Mouse (Mus musculus) heart, adult 18-20 months (tissue): Measurements from ENCODE around the gene Lhfp. TPM values are rescaled to one million over a fixed set of nuclear protein-coding genes. Genes with fewer than 3 reads are reported as not detected.
A peak's percentile ranks its signal among the peaks of the same experiment; 100 is the strongest.

Experiments used
- DNase-seq, 2 experiments: peaks; one replicate each; pipeline ENCODE4 v3.0.0; 2021 to 2022; ENCODE audit warnings: mixed read lengths in 1 of 2
- long read RNA-seq, 2 experiments: library from polyadenylated mRNA; stranded (forward); transcript quantifications; one replicate each; pipeline ENCODE4 v2.0.0; 2021
- total RNA-seq, 2 experiments: library from RNA; stranded (reverse); gene quantifications; 2 replicates each; pipeline ENCODE4 v1.2.3; 2021

The Lhfp gene
- total RNA-seq, result 10 to 100 TPM; 42.5 to 44.2 TPM
- long read RNA-seq, experiment 1, transcript Lhfp-201 (4 exons, 2,108 nt), result major isoform, 56 of 66 reads
- long read RNA-seq, experiment 1, partial matches to known transcripts, result 1 of 66 reads
- long read RNA-seq, experiment 1, other reads (novel, unspliced or antisense), result 8 of 66 reads
- long read RNA-seq, experiment 2, transcript Lhfp-201 (4 exons, 2,108 nt), result major isoform, 25 of 35 reads
- long read RNA-seq, experiment 2, partial matches to known transcripts, result 2 of 35 reads
- long read RNA-seq, experiment 2, other reads (novel, unspliced or antisense), result 7 of 35 reads

DNA sequence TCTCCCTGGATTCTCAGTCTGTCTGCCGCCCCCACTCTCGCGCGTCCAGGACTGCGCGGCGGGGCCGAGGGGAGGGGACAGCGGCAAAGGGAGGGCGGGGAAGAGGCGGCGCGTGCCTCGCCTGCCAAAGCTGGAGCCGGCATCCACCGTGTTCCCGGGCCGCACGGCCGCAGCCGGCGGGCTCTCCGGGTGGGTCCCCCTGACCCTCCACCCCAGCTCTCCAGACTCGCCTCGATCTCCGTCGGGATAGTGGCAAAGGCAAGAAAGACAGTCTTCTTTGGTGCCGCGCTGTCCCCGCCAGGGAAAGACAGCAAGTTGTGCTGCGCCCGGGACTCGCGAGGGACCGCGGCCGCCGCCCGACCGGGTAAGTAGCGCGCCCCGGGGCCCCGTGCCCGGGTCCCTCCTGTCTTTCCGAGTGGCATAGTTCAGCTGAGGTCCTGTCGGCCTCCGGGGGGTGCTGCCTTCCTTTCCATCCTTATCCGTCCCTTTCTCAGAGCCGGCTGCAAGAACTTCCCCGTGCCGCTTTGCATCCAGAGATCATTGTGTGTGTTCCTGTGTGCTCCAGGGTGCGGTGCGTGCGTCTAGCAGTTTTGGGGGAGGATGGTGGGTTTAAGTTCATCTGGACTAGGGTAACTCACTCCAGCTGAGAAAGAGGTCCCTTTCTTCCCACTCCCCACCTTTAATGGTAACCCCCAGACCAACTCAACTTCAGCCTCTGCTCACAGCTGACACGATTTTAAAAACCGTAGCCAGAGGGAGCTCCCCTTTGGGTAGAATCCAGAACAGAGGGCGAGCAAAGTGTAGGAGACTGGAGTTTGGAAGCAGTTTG is at the start of gene Lhfp:
TSS of gene Lhfp (plus strand) at position 118 of the 829 bp plus-strand sequence.
- DNase-seq, result peak; percentile 86 to 87

DNA sequence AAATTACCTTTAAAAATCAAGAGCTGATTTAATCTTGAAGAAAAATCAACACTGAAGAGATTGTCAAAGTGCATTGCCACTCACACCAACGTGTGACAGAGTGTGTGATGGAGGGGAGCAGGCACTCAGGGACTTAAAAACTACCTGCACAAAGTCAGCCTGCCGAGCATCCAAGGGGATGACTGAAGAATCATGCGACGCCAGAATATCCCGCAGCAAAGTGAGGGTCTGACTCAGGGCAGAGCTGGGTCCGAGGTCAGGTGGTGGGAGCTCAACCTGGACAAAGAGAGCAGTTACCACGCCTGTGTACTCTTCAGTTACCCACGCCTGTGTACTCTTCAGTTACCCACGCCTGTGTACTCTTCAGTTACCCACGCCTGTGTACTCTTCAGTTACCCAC is 48.0 kb upstream of the Lhfp start:
- DNase-seq, result no peak

DNA sequence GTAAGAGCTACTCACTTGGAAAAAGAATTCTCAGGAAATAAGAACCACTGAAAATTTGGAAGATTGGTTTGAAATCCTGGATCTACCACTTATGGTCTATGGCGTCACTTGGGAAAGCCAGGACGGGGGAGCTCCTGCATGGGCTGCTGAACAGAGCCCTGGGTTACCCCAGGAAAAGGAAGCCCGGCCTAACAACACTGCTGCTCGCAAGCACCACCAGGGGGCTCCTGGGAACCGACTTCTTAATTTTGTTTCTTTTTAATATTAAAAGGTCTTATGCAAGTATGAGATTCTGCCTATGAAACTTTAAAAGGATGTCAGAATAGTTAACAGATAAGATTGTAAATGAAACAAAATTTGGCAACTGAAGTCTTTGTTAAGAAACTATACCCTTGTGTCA is 46.7 kb upstream of the Lhfp start:
- no peak for DNase-seq

DNA sequence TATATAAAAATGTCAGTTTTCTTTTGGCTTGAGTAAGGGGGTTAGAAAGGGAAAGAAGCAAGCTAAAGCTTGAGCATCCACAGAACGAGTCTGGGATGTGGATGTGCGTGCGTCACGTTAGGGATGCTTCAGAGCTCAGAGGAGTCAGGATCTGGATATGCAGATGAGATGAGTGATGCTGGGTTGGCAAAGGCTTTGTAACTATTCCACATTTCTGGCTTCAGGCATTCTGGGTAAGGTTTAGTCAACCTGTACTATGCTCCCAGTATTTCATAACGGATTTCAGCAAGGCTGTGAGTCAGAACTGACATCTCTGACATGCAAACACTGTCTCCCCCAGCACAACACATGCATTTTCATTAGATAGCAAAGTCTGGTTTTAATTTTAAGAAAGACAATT is 44.7 kb upstream of the Lhfp start:
- no peak for DNase-seq

DNA sequence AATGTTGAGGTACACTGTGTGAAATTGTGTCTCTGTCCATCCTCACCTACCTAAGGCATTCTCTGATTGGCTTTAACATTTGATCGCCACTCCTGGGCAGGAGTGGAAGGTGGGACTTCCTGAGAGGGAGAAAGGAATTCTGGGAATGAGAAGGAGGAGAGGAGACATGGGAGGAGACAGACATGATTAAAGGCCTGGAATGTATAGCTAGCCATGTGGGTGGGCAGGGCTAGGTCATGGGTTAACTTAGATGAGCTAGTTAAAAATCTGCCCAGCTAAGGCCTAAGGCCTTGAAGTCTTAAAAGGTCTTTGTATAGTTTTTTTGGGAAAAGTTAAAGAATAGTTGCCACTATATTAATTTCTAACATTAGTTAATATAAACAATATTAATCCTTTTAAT is 43.9 kb upstream of the Lhfp start:
- DNase-seq, result no peak

DNA sequence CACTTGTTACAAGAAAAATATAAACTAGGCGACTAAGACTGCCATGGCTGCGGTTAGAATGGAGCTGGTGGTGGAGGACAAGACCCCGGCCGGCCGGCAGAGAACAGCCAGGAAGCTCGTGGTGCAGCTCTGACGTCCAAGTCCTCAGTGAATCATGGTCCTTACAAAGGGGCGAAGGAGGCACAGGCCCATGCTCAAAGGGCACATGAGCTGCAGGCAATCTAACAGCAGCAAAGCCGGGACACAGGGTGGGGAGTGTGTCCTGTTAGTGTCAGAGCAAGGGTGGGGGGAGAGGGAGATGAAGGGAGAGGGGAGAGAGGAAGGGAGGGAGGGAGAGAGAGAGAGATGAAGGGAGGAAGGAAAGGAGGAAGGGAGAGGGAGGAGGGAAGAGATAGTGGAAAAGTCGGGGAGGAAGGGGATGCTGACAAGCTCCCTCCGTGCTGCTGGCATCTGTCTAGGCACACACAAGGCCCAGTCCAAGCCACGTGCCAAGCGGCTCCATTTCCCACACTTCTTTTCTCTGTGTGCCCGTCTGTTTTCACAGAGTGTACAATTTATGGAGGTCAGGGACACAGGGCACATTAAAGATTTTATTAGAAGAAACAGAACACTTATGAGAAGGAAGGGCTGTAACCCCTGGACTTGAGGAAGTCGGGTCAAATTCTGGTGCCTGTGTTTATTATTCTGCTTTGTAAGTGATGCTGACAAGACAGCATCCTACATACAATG is 42.1 kb upstream of the Lhfp start:
- DNase-seq, result no peak

DNA sequence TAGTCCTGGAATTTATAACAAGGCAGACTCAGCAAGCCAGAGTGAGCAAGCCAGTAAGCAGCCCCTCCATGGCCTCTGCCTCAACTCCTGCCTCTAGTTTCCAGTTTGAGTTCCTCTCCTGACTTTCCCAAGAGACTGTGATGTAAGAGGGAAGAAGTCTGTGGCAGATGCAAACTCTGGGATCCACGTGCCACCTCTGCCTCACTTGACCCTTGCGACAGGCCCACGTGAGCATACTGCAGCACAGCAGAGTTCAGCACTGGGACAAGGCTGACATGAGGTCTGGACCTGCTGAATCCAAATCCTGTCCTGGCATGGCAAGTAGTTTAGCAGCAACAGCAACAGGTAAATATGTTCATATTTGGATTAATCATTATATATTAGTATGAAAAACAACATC is 41.3 kb upstream of the Lhfp start:
- no peak for DNase-seq

DNA sequence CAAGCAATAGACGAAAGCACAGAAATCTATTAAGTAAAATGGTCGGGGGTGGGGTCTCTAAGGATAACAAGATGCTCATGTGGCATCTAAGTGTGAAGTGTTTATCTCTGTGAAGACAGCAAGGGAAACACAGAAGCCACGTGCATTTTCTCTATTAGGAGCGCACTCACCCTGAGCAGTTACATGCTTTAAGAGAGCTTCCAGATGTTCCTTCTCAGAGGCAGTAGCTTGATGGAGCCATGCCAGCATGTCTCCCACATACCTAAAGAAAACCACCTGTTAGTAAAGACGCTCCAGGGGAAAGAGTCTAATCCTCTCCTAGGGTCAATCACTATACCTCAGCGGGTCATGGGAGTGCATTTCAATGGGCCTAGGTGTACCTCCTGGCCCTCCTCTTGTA is 39.3 kb upstream of the Lhfp start:
- DNase-seq, result no peak

DNA sequence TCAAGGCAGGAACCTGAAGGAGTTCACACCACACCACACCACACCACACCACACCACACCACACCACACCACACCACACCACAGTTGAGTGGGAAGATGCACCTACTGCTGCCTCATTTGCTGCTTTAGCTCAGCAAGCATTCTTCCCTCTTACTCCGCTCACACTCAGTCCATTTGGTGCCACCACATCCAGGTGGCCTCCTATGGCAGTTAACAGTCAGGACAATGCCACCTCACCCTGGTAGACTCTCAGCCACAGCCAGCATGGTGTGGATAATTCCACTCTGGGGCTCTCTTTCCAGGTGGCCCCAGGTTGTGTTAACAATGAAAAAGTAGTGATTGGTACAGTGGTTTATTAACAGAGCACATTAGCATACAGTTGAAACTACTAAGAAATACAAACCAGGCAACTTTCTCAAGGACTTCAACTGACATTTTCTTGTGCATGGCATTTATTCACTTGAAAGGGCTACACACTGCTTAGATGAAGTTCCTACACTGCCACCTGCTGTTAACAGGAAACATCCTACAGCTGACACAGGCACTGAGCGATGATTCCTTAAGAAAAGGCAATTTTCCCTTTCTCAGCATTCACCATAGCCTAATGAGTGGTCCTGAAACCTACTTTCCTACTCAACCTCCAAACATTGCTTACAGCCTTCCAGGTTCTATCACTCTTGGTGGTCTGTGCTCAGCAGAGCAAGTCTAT is 36.8 kb upstream of the Lhfp start:
- DNase-seq, result peak; percentile 19 to 49

DNA sequence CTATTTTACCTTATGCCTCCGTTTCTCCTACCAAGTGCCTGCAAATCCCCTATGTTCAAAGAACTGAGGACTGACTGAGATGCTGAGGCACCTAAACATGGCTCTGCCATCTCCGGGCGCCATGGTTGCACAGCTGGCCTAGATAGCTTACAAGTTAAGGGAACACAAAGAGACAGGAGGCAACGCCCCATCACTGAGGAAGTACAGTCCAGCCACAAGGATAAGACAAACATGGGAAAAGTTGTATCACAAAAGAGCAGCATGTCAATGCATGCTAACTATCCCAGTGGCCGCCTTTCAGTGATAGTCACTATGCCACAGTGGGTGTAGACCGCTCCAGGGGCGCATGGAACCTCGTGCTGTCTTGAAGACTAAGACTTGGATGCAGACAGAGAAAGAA is 33.9 kb upstream of the Lhfp start:
- no peak for DNase-seq

DNA sequence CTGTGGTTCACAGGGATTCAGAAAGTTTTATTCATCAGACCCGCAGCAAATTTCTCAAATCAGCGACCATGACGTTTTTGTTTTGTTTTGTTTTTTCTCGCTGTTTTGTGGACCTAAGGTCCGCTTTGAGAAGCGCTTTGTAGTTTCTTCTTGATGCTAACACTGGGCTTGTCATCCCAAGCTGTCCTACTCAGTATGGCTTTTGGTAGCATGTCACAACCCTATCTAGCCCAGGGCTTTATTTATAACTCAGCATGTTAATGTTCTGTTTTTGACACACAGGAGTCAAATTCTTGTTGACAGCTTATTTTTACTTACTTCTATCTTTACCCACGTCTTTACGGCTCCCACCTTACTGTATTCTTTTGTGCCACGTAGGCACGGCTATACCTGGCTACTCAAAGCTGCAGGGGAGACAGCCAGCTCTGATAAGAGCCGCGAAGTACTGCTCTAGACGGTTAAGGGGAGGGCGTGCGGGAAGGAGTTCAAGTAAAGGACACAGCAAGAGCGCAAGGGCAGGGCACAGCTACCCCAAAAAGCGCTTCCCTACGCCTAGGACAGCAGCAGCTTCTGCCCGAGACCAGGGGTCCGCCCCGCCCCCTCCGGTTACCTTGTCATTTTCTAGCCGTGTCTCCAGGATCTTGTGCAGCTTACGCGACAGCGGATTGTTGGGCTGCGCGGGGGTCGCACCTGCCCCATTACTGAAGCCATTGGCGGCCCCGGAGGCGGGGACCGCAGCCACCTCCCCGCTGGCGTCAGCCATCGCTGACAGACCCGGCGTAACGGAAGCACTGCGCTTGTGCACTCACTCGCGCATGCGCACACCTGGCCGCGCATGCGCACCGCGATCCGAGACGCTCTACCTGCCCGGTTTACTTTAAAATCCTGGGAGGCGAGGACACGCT is 24.6 kb upstream of the Lhfp start, which contains the start of gene Cog6:
TSS of gene Cog6 (minus strand) at position 802 of the 905 bp plus-strand sequence.
- DNase-seq, result peak; percentile 87 to 88

DNA sequence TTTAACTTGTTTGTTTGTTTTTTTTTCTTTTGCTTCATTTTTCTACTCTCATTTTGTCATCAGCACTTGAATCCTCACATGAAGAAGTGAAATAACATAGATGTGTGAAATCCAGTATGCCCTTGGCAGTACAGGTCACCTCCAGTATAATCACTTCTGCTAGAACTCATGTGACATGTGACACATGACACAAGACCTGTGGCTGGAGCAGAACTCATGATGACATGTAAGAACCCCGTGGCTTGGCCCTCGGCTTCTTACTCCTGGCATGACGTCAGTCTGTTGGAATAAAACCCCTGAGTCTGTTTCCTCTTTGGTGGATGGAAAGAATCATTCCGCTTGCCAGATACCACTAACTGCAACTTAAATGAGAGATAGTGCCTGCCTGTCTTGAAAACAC is 14.0 kb upstream of the Lhfp start:
- DNase-seq, result no peak

DNA sequence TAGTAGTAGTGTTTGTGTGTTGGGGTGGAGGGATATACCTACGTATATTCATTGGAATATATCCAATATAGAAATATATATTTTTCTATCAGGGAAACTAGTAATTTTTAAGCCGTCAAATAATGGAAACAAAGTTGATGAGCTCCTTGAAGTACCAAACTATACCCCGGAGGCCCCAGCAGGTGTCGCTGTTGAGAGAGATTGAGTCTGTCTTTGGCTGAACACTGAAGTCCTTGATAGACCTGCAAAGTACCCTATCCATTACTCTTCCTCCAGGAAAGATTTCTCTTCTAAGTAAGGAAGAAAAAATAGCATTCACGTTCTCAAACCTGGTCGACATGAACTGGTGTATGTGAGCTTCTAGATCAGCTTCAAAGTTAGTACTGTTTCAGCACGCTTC is 12.3 kb upstream of the Lhfp start:
- peak; percentile 63 to 88 for DNase-seq

DNA sequence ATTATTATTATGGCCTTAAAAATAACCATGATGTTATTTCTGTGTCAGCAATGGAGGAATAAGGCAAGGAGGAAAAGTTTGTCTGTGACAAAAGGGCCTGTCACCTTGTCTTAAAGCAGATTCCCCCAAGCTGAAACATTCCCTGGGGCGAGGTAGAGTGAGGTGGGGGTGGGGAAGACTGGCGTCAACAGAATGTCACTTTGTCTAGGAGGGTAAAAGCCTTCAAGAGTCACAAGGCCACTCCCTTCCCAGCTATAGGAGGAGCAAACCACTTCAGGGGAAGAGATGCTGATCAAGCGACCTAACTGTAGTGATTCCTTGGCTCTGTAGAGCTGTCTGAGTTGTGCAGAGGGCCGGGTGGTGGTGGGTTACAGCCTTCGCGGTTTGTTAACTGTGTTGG is 9.7 kb upstream of the Lhfp start:
- DNase-seq, result no peak

DNA sequence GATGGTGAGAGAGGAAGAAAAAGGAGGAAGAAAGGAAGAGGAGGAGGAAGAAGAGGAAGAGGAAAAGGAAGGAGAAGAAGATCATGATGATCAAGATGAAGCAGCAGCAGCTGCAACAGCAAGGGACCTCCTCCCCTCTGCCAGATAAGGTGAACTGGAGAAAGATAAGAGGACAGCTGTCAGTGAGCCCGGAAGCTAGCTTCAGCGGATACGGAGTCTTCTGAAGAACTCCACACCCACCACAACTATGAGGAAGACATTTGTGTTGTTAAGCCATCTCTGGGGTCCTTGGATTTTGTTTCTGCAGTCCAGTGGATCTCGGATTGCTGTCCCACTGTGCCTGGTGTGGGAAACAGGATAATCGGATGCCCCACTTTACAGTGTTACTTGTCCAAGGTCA is 8.9 kb upstream of the Lhfp start:
- no peak for DNase-seq

DNA sequence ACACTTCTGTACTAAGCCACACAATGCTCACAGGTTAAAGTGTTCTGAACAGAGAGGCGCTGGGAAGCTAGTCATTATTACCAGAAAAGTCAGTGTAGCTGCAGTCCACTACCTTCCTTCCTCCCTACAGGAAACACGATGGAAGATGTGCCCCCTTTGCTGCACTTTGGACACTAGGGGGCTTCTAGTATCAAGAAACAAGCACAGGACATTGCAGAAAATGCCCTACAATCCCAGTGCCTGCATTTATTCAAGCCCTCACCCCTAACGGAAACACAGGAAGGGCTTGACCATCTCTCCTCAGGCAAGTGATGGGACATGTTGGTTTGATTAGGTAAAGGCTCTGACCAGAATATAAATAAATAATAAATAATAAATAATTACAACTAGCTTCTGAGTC is 7.9 kb upstream of the Lhfp start:
- DNase-seq, result peak; percentile 39 to 63

DNA sequence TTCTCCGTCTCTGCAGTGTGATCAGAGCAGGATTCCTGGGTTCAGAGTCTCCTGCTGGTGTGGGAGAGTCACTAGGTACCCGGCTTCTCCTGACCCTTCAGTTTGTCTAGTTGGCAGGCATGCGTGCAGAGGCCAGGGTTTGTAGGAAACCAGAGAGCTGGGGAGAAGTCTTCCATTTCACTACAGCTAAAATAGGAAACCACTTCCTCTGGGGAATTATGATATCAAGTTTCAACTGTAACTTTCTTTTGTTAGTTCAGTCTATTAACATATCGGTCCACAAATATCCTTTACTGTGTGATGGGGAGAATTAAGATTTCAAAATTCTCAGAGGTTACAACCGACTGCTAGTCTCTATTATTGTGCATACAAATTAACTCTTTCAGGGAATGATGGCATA is 5.3 kb upstream of the Lhfp start:
- DNase-seq, result no peak

DNA sequence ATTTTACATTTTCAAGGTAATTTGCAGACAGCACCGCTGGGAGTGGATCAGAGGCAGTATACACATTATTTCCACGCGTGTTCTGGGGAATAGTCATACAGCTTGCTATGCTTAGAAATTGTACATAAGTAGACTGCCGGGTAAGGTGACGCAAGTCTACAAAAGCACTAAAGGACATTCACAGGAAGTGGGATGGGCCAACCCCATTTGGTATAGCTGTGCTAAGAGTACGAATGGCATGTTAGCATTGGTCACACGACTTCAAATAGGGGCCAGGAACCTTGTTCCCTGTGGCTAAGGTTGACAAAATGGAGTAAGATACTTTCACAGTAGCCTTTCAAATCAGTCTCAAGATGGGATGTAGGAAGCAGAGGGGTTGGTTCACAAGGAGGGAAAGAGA is 4.4 kb upstream of the Lhfp start:
- no peak for DNase-seq

DNA sequence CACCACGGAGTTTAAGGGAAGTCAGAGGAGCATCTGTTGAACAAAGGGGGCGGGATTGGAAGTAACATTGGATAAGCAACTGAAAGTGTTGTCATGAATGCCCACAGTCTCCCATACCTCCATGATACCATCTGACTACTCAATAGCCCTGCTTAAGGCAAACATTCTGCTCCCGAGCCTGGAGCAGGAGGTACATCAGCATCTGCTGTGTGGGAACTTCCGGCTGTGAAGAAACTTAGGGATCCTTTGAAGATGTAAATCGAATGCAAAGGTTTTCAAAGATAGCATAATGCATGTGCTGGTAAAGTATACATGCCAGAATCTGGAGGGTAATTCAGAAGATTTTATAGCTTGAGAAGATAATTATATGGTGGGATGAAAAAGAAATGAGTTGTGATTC is 2.4 kb upstream of the Lhfp start:
- no peak for DNase-seq

DNA sequence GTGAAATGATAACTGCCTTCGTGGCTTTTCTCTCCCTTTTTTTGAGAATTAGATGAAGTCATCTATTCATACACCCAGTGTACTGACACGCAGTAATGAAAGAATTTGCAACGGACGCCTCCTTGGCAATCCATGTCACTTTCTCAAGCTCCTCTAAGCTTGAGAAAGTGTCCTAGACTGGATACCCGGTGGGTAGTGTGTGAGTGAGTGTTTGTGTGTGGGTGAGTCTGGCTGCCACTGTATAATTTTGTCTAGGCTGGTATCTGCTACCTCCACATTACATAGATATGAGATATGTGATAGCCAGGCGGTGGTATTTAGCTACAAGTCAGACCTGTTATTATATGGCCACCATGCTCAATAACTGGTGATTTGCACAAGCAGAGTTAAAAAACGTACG is 1.6 kb upstream of the Lhfp start:
- DNase-seq, result no peak
